Mouse (Mus musculus) cortical plate, adult 2 months (tissue): ENCODE results near the gene Tmem56.

Source experiments
- CTCF ChIP-seq: fragments of 200-500 bp; IDR thresholded peaks from 2 replicates; pipeline ENCODE4 v1.5.1; 2011; ENCODE audit warnings: mild to moderate bottlenecking, control low read depth, low read length; ENCODE audit not compliant: insufficient read depth; ENCODE audit errors: extremely low read depth
- POLR2A ChIP-seq: fragments of 200-500 bp; IDR thresholded peaks from 2 replicates; pipeline ENCODE4 v1.6.1; 2011; ENCODE audit warnings: mild to moderate bottlenecking, low read length, control low read depth; ENCODE audit not compliant: insufficient read depth; ENCODE audit errors: extremely low read depth

DNA sequence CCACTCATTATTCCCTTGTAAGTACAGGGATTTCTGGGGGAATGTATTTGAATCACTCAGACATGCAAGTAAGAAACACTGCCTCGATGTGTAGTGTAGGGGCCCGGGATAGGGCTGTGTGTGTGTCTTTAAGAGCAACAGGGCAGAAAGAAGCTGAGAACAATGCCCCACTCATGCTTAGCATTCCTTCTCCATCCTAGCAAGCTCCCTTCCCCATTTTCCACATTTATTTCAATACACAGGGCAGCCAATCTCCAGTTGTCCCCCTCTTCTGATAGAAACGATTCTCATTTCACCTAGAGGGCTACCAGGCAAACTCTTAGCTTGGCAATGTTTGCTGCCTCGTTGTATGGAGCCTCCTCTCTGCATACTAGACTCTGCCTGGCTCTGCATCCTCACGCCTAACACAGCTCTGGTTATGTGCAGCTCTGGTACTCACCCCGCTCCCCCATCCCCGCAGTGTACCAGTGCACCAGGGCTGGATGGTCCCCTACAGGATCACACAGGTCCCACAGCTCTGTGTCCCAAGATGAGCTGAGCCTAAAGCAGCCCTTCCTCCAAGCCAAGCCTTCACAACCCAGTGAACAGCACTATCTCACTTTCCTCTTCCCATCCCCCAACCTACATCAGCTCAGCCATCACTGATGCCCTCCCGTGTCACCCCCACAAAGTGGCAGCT lies 42.4 kb downstream of the Tmem56 start:
- TF ChIP-seq CTCF (no peak), POLR2A (no peak)
